Mouse (Mus musculus) forebrain, embryonic 16.5 days (tissue): Measurements from ENCODE around the gene Aqp8. TPM values are rescaled to one million over a fixed set of nuclear protein-coding genes. Genes with fewer than 3 reads are reported as not detected.

Experiments used
- ATAC-seq: fragments of 200-750 bp; cut with Nextera tagmentation; 2 replicates; pipeline ENCODE4 v1.8.0; 2017; ENCODE audit warnings: mild to moderate bottlenecking, moderate library complexity
- H3K27ac ChIP-seq: fragments of 300-500 bp; sonication (generic); 2 replicates; pipeline ENCODE4 v1.5.1; 2014; ENCODE audit warnings: low read length, control low read depth
- H3K27me3 ChIP-seq: fragments of 300-500 bp; sonication (generic); replicated peaks from 2 replicates; pipeline ENCODE4 v1.6.1; 2014; ENCODE audit warnings: low read length; ENCODE audit not compliant: control insufficient read depth, insufficient read depth
- H3K36me3 ChIP-seq: fragments of 300-500 bp; sonication (generic); 2 replicates; pipeline ENCODE4 v1.6.1; 2014; ENCODE audit not compliant: control insufficient read depth, insufficient read depth
- H3K4me1 ChIP-seq: fragments of 300-500 bp; sonication (generic); replicated peaks from 2 replicates; pipeline ENCODE4 v1.6.1; 2014; ENCODE audit warnings: low read length; ENCODE audit not compliant: control insufficient read depth, insufficient read depth
- H3K4me2 ChIP-seq: fragments of 300-500 bp; sonication (generic); 2 replicates; pipeline ENCODE4 v1.6.1; 2014; ENCODE audit warnings: mild to moderate bottlenecking, low read length, control low read depth
- H3K4me3 ChIP-seq: fragments of 300-500 bp; sonication (generic); replicated peaks from 2 replicates; pipeline ENCODE4 v1.5.1; 2014; ENCODE audit warnings: mild to moderate bottlenecking, low read length, control low read depth
- H3K9ac ChIP-seq: fragments of 300-500 bp; sonication (generic); replicated peaks from 2 replicates; pipeline ENCODE4 v1.6.1; 2014; ENCODE audit warnings: low read depth, low read length, control low read depth
- H3K9me3 ChIP-seq: fragments of 300-500 bp; sonication (generic); 2 replicates; pipeline ENCODE4 v1.6.1; 2016; ENCODE audit warnings: low read length; ENCODE audit not compliant: control insufficient read depth
- WGBS: fragments of 180-500 bp; shearing (Covaris S2); extraction: QIAGEN DNeasy Blood & Tissue Kit; methylation state at CpG from one replicate; pipeline ENCODE4 v1.1.7; 2014; 5-methylcytosine and 5-hydroxymethylcytosine counted together
- polyA plus RNA-seq: library from polyadenylated mRNA; unstranded; fragments of >200 nt; fragmentation: Nextera tagmentation; extraction: Ambion mirVana; gene quantifications from 2 replicates; pipeline ENCODE4 v1.2.1, GENCODE M21; 2015

Aqp8 gene
- polyA plus RNA-seq, 1 experiment from 2014 or later: not detected

DNA sequence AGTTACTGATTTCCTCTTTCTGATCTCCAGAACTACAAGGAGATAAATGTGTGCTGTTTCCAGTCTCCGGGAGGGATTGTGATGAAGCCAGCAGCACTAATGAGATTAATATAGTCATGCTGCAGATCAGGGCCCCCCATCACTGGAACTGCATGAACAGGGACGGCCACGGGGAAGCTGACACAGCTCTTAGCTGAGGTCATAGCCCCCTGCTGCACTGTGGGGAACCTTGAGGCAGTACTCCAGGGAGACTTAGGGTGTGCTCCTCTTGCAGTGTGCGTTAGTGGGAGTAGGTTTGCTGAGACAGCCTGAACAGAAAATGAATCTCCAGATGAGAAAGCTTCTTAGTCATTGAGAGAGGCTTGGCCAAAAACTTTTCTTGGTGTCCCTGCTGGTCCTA lies 30.9 kb upstream of the Aqp8 start:
- 80% methylated on average over 4 of the region's 4 CpGs for WGBS
- Histone ChIP-seq H3K9me3 (no peaks in the 10 kb centered on the region), H3K4me1 (no peaks in the 10 kb centered on the region), H3K9ac (no peak overlapping the region), H3K4me3 (no peak overlapping the region), H3K27me3 (no peaks in the 10 kb centered on the region), H3K36me3 (peaks cover 7% of the 10 kb centered on the region), H3K27ac (no peak overlapping the region), H3K4me2 (no peak overlapping the region)
- no peak for ATAC-seq

DNA sequence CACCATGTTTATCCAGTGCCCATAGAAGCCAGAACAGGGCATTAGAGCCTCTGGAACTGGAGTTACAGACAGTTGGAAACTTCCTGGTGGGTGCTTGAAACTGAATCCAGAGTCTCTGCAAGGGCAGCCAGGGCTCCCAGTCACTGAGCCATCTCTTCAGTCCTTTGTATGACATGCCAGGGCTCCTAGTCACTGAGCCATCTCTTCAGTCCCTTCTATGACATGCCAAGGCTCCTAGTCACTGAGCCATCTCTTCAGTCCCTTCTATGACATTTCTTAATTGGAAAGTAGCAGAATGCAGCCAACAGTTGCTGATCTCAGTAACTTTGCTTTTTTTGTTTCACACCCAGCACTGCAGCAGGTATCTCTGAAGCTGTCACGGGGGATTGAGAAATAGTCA lies 20.0 kb upstream of the Aqp8 start:
- no peaks in the 10 kb centered on the region for H3K9me3 ChIP-seq
- no peak overlapping the region for H3K4me3 ChIP-seq
- no peaks in the 10 kb centered on the region for H3K4me1 ChIP-seq
- no peaks in the 10 kb centered on the region for H3K27me3 ChIP-seq
- ATAC-seq: no peak
- no peaks in the 10 kb centered on the region for H3K36me3 ChIP-seq
- no peak overlapping the region for H3K27ac ChIP-seq
- H3K4me2 ChIP-seq: no peak overlapping the region
- H3K9ac ChIP-seq: no peak overlapping the region
- 83% methylated on average over 1 of the region's 1 CpGs for whole genome bisulfite sequencing

DNA sequence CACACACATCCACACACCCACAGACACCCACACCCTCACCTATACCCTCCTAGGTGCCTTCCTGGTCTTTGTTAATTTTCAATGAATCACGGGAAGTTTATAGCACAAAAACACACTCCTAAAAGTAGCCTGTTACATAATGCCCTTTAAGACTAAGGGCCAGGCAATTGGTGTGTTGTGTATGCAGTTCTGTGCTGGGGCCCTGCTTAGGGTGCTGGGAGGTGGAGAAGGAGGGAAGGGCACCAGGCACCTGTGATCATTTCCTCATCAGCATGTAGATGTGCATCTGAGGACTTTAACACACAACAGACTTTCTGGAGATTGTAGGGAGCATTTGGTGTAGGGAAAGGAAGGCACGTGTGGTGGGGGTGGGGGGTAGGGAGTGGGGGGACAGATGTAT lies 13.3 kb upstream of the Aqp8 start:
- Histone ChIP-seq H3K9me3 (no peaks in the 10 kb centered on the region), H3K4me3 (no peak overlapping the region), H3K27me3 (no peaks in the 10 kb centered on the region), H3K9ac (no peak overlapping the region), H3K4me1 (no peaks in the 10 kb centered on the region), H3K4me2 (no peak overlapping the region), H3K27ac (no peak overlapping the region), H3K36me3 (no peaks in the 10 kb centered on the region)
- no peak for ATAC-seq
- WGBS: 93% methylated on average over 2 of the region's 2 CpGs

DNA sequence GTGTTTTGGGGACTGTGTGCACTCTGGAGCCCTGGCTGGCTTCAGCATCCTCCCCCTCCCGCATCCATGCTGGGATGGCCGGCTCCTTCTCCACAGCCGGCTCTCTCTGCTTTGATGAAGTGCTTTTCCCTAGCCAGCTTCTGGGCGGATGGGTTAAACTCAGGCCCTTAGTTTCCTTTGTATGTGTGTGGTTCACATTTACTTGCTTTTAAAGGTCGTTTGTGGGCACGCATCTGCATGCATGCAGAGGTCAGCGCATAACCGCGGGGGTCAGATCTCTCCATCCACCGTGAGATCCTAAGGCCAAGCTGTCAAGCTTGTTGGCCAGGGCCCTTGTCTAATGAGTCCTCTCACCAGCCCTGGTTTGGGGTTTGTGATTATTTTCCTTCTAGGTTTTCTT lies 12.4 kb upstream of the Aqp8 start:
- Histone ChIP-seq H3K9ac (no peak overlapping the region), H3K27me3 (no peaks in the 10 kb centered on the region), H3K36me3 (no peaks in the 10 kb centered on the region), H3K4me3 (no peak overlapping the region), H3K9me3 (no peaks in the 10 kb centered on the region), H3K4me1 (no peaks in the 10 kb centered on the region), H3K27ac (no peak overlapping the region), H3K4me2 (no peak overlapping the region)
- WGBS: 72% methylated on average over 10 of the region's 10 CpGs
- ATAC-seq: no peak

DNA sequence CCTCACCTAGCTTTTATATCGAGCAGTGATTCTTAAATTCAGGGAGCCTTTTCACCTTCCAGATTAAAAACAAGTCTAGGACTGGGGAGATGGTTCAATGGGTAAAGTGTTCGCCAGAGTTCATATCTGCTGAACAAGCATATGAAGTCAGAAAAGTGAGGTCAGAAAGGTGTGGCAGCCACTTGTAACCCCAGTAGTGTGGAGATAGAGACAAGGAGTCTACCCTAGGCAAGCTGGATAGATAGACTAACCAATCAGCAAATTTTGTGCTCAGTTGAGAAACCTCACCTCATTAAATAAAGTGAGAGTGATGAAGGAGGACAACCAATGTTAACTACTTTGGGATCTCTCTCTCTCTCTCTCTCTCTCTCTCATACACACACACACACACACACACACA lies 11.6 kb upstream of the Aqp8 start:
- WGBS: 91% methylated on average over 2 of the region's 2 CpGs
- ATAC-seq: no peak
- Histone ChIP-seq H3K36me3 (no peaks in the 10 kb centered on the region), H3K27ac (no peak overlapping the region), H3K9ac (no peak overlapping the region), H3K4me3 (no peak overlapping the region), H3K27me3 (no peaks in the 10 kb centered on the region), H3K4me2 (no peak overlapping the region), H3K9me3 (no peaks in the 10 kb centered on the region), H3K4me1 (no peaks in the 10 kb centered on the region)

DNA sequence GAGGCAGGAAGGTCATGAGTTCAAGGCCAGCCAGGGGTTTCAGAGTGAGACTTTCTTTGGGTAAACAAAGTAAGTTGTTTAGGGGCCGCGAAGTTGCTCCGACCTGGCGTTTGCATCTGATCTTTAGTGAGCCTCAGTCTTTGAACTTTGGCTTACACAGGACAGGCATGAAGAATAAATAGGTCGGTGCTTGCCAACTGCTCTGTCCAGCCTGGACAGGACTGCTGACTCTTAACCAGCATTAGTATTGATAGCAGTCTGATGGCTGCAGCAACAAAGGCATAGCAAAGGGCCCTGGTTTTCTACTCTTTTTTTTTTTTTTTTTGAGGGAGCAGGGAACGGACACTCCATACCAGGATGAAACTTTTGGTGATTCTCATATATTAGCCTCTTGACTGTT lies 9.5 kb upstream of the Aqp8 start:
- WGBS: 87% methylated on average over 6 of the region's 6 CpGs
- no peaks in the 10 kb centered on the region for H3K9me3 ChIP-seq
- H3K27me3 ChIP-seq: no peaks in the 10 kb centered on the region
- no peak overlapping the region for H3K4me2 ChIP-seq
- no peaks in the 10 kb centered on the region for H3K36me3 ChIP-seq
- ATAC-seq: no peak
- no peak overlapping the region for H3K27ac ChIP-seq
- no peak overlapping the region for H3K9ac ChIP-seq
- H3K4me1 ChIP-seq: no peaks in the 10 kb centered on the region
- no peak overlapping the region for H3K4me3 ChIP-seq

DNA sequence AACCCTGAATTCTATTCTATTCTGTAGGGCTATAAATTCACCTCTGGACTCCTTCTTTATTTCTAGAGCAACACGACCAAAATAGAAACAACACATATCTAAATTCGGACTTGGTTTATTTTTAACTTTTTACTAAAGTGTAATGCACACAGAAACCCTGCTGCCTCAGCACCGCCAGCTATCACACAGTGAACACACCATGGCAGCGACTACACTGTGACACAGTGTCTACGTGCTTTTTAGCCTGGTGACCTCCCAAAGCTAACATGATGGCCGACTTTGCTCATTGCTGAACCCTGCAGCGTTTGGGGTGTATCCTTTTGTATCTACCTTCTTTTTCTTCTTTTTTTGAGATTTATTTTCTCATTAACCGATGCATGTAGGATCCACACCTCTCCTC lies 9.0 kb upstream of the Aqp8 start:
- no peak overlapping the region for H3K27ac ChIP-seq
- H3K27me3 ChIP-seq: no peaks in the 10 kb centered on the region
- no peak overlapping the region for H3K4me3 ChIP-seq
- no peak overlapping the region for H3K9ac ChIP-seq
- ATAC-seq: no peak
- H3K9me3 ChIP-seq: no peaks in the 10 kb centered on the region
- H3K36me3 ChIP-seq: no peaks in the 10 kb centered on the region
- WGBS: 87% methylated on average over 8 of the region's 8 CpGs
- H3K4me2 ChIP-seq: no peak overlapping the region
- no peaks in the 10 kb centered on the region for H3K4me1 ChIP-seq

DNA sequence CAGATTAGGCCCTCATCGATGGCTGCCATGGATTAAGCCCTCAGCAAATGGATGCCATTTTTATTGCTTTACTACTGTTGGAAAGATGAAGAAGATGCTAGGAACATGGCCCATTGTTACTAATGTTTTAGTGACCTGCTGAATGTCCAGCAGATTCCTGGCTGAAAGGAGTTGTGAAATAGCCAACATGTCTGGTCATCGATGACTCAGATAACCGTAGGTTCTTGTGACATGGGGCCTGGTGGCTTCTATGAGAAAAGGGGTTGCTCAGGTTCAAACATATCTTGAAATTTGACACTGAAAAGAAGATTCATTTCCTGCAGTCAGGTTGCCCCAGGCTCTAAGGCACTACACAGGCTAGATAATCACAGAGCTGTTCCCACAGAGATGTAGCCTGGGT lies 7.0 kb upstream of the Aqp8 start:
- ATAC-seq: no peak
- no peaks in the 10 kb centered on the region for H3K27me3 ChIP-seq
- H3K4me1 ChIP-seq: no peaks in the 10 kb centered on the region
- WGBS: 96% methylated on average over 3 of the region's 3 CpGs
- H3K36me3 ChIP-seq: no peaks in the 10 kb centered on the region
- no peak overlapping the region for H3K4me3 ChIP-seq
- H3K9ac ChIP-seq: no peak overlapping the region
- H3K27ac ChIP-seq: no peak overlapping the region
- H3K9me3 ChIP-seq: no peaks in the 10 kb centered on the region
- H3K4me2 ChIP-seq: no peak overlapping the region

DNA sequence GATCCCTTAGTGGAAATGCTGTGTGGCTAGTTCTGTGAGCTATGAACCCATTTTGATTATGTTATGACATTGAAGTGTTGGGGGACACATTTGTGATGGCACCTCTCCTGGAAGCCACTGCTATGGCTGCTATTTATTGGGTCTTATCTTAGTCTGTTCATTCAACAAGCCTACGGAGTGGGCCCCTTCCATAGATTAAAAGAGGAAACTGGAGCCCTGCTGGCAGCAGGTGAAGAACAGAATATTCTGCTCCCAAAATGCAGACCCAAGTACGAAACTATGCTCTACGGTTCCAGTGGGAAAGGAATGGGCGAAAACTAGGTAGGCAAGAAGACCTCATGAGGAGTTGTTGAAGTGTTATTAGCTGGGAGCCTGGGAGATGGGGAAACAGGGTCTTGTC lies 3.8 kb upstream of the Aqp8 start:
- H3K4me1 ChIP-seq: no peaks in the 10 kb centered on the region
- no peak overlapping the region for H3K4me3 ChIP-seq
- WGBS: 92% methylated on average over 4 of the region's 4 CpGs
- H3K27ac ChIP-seq: no peak overlapping the region
- no peaks in the 10 kb centered on the region for H3K36me3 ChIP-seq
- H3K4me2 ChIP-seq: no peak overlapping the region
- no peak overlapping the region for H3K9ac ChIP-seq
- H3K9me3 ChIP-seq: no peaks in the 10 kb centered on the region
- no peak for ATAC-seq
- H3K27me3 ChIP-seq: no peaks in the 10 kb centered on the region

DNA sequence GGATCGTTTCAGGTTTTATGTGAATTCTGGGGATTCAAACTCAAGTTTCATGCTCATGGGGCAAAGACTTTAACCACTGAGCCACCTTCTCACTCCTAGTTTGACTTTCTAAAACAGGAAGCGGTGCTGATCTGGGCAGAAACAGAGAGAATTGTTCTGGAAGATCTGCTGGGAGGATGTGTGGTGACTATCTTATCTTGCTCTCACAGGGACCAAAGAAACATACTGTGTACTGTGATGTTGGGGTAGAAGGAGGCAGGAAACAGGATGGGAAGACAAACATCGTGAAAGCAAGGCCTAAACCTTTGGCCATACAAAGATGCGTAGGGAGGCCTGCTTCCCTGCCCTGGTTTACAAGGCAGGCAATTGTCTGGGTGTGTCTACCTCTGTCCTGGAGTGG lies 2.8 kb upstream of the Aqp8 start:
- no peak overlapping the region for H3K27ac ChIP-seq
- no peaks in the 10 kb centered on the region for H3K4me1 ChIP-seq
- no peak overlapping the region for H3K4me2 ChIP-seq
- H3K4me3 ChIP-seq: no peak overlapping the region
- WGBS: 90% methylated on average over 4 of the region's 4 CpGs
- H3K9me3 ChIP-seq: no peaks in the 10 kb centered on the region
- no peak for ATAC-seq
- no peaks in the 10 kb centered on the region for H3K27me3 ChIP-seq
- H3K36me3 ChIP-seq: no peaks in the 10 kb centered on the region
- no peak overlapping the region for H3K9ac ChIP-seq
